Mouse (Mus musculus) embryonic facial prominence, embryonic 13.5 days (tissue): ENCODE data around the gene Stk25. TPM values are rescaled to one million over a fixed set of nuclear protein-coding genes. Genes with fewer than 3 reads are reported as not detected.

Experiments used
- ATAC-seq: fragments of 200-750 bp; cut with Nextera tagmentation; 2 replicates; pipeline ENCODE4 v1.8.0; 2017; ENCODE audit warnings: low read depth; ENCODE audit not compliant: insufficient number of reproducible peaks, insufficient read depth, low FRiP score, low TSS enrichment
- H3K27ac ChIP-seq: fragments of 300-500 bp; sonication (generic); 2 replicates; pipeline ENCODE4 v1.5.1; 2015; ENCODE audit warnings: moderate library complexity, mild to moderate bottlenecking, inconsistent platforms
- H3K27me3 ChIP-seq: fragments of 300-500 bp; sonication (generic); 2 replicates; pipeline ENCODE4 v1.6.1; 2015; ENCODE audit warnings: mild to moderate bottlenecking, inconsistent platforms
- H3K36me3 ChIP-seq: fragments of 300-500 bp; sonication (generic); 2 replicates; pipeline ENCODE4 v1.6.1; 2015; ENCODE audit warnings: mild to moderate bottlenecking, inconsistent platforms
- H3K4me1 ChIP-seq: fragments of 300-500 bp; sonication (generic); 2 replicates; pipeline ENCODE4 v1.6.1; 2015; ENCODE audit warnings: inconsistent platforms
- H3K4me2 ChIP-seq: fragments of 300-500 bp; sonication (generic); 2 replicates; pipeline ENCODE4 v1.6.1; 2015; ENCODE audit warnings: moderate library complexity, mild to moderate bottlenecking, inconsistent platforms
- H3K4me3 ChIP-seq: fragments of 300-500 bp; sonication (generic); 2 replicates; pipeline ENCODE4 v1.5.1; 2015; ENCODE audit warnings: mild to moderate bottlenecking, inconsistent platforms
- H3K9ac ChIP-seq: fragments of 300-500 bp; sonication (generic); 2 replicates; pipeline ENCODE4 v1.6.1; 2015; ENCODE audit warnings: mild to moderate bottlenecking, inconsistent platforms
- H3K9me3 ChIP-seq: fragments of 300-500 bp; sonication (generic); 2 replicates; pipeline ENCODE4 v1.6.1; 2016; ENCODE audit warnings: inconsistent platforms
- WGBS: fragments of 180-500 bp; shearing (Covaris S2); methylation state at CpG from one replicate; pipeline ENCODE4 v1.1.7; 2015; ENCODE audit warnings: mixed read lengths; 5-methylcytosine and 5-hydroxymethylcytosine counted together
- polyA plus RNA-seq: library from polyadenylated mRNA; unstranded; fragments of >200 nt; fragmentation: Nextera tagmentation; extraction: Ambion mirVana; gene quantifications from 2 replicates; pipeline ENCODE4 v1.2.1, GENCODE M21; 2015

Stk25 gene
- polyA plus RNA-seq, 1 experiment from 2014 or later, result 171 TPM

DNA sequence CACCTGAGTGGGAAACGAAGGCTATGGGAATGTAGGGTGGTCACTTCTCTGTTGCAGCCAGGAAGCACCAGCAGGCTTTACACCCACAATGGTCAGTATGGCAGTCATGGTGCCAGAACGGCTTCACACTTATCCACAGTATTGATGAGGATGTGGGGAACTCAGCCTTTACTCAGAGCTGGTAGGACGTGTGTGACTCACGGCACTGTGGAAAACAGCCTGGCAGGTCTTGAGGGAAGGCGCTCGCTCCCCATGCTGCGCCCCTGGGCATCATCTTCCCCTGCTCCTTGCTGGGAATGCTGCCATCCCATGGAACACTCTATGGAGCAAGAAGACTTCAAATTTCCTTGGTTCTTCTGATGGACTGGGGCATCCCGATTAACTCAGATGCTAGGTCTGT lies 32.6 kb upstream of the Stk25 start:
- Histone ChIP-seq H3K36me3 (peaks cover 16% of the 10 kb centered on the region), H3K27ac (no peak overlapping the region), H3K9ac (no peak overlapping the region), H3K27me3 (peaks cover 3% of the 10 kb centered on the region; the same call in 1 of the 2 replicates), H3K9me3 (no peaks in the 10 kb centered on the region), H3K4me2 (no peak overlapping the region), H3K4me1 (peaks cover 8% of the 10 kb centered on the region), H3K4me3 (no peak overlapping the region)
- no peak for ATAC-seq
- WGBS, result 86% methylated on average over 8 of the region's 8 CpGs

DNA sequence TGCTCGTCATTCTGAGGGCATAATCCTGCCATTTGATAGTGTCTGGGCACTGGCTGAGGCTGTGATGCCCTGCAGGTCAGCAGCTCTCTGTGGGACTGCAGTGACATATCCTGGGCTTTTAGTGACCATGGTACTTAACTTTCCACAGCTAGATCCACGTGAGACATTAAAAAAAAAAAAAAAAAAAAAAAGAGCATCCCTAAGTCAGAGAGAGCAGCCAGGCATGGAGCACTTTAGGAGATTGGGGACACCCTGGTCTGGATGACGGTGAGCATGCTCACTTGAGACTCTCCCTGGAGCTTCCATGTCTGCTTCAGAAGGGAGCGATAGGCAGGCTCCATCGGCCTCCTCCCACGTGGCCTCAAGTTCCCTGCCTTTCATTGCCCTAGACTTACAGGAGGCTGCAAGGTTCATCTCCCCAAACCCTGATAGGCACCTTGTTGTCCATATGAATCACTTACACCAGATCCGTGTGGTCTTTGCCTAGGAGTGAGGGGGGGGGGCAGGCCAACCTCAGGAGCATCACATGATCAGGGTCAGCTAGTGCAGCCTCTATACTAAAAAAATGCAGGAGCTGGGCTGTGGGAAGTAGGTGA lies 31.5 kb upstream of the Stk25 start:
- Histone ChIP-seq H3K27me3 (peaks cover 3% of the 10 kb centered on the region; the same call in 1 of the 2 replicates), H3K9me3 (no peaks in the 10 kb centered on the region), H3K9ac (no peak overlapping the region), H3K4me1 (peaks cover 13% of the 10 kb centered on the region), H3K4me3 (no peak overlapping the region), H3K4me2 (no peak overlapping the region), H3K36me3 (peaks cover 5% of the 10 kb centered on the region), H3K27ac (no peak overlapping the region)
- ATAC-seq, result no peak
- 85% methylated on average over 7 of the region's 7 CpGs for WGBS

DNA sequence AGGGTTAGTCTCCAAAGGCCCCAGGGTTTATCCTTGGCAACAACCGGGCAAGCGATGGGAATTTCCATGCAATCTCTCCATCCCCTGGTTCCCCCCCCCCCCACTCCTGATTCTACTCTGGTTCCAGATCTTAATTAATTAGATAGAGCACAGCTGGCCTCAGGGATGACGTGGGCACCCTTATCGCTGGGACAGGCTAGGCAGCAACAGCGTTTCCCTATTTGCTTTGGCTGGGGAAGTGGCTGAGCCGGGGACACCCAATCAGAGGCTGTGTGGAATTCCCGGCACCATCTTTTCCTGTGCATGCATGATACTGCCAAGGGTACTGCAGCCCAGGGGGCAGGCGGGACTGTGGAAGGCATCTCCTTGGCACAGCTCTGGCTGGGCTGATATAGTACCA lies 29.7 kb upstream of the Stk25 start:
- ATAC-seq, result no peak
- peaks cover 3% of the 10 kb centered on the region; the same call in 1 of the 2 replicates for H3K27me3 ChIP-seq
- WGBS, result 83% methylated on average over 8 of the region's 8 CpGs

DNA sequence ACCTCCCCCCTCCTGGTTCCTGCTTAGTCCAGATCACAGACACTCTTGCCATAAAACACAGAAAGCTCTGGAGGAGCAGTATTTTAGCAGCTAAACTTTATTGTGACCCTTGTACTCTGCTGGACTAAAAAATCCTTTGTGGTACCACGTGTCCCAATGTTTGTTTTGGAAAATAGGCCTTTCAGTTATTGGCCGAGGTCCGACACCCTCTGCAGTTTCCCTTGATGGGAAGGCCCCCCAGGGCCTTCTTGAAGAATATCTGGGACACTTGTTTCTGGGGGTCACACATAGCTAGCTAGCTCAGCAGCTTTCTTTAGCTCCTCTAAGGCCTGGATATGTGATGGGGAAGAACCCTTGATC lies 28.5 kb upstream of the Stk25 start:
- Histone ChIP-seq H3K9ac (peak overlapping the region; percentile 79), H3K4me1 (peaks cover 14% of the 10 kb centered on the region), H3K4me3 (peak overlapping the region; percentile 61), H3K27me3 (peaks cover 3% of the 10 kb centered on the region; the same call in 1 of the 2 replicates), H3K27ac (peak overlapping the region; percentile 55; the same call in 1 of the 2 replicates), H3K4me2 (peak overlapping the region; percentile 96), H3K9me3 (no peaks in the 10 kb centered on the region; the same call in 1 of the 2 replicates), H3K36me3 (no peaks in the 10 kb centered on the region)
- WGBS, result 55% methylated on average over 3 of the region's 3 CpGs
- no peak for ATAC-seq

More for the DNA sequence above, 29.7 kb upstream of the Stk25 start:
- H3K4me2 ChIP-seq, result no peak overlapping the region
- no peaks in the 10 kb centered on the region for H3K36me3 ChIP-seq
- H3K9ac ChIP-seq, result no peak overlapping the region
- peaks cover 14% of the 10 kb centered on the region for H3K4me1 ChIP-seq
- no peak overlapping the region for H3K27ac ChIP-seq
- no peak overlapping the region for H3K4me3 ChIP-seq
- H3K9me3 ChIP-seq, result no peaks in the 10 kb centered on the region

DNA sequence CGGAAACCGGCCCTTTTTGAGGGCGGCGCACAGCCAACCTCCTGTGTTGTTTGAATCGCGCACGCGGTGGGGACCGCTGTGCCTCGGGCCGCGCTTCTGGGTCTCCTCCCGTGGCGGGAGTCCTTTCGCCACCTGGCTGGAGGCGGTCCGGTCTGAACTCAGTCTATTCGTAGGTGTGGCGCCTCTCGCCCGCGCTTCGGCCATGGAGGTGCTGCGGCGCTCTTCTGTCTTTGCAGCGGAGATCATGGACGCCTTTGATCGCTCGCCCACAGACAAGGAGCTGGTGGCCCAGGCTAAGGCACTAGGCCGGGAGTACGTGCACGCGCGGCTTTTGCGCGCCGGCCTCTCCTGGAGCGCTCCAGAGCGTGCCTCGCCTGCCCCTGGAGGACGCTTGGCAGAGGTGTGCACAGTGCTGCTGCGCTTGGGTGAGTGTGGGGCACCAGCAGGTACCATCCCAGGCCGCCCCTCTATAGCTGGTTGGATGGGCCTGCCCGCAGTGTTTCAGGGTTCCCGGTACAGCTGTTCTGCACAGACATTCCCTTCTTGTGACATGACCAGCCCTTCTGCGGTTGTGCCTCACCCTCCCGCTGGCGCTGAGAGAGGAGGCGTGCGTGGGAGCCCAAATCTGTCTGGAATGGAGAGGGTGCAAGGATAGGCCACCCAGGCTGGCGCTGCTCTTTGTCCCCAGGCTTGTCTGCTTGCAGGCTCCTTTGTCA lies 27.9 kb upstream of the Stk25 start:
- H3K27me3 ChIP-seq, result peaks cover 3% of the 10 kb centered on the region; the same call in 1 of the 2 replicates
- H3K9ac ChIP-seq, result peak overlapping the region; percentile 79
- 3% methylated on average over 51 of the region's 51 CpGs for WGBS
- ATAC-seq, result peak; percentile 81
- peaks cover 14% of the 10 kb centered on the region for H3K4me1 ChIP-seq
- peak overlapping the region; percentile 96 for H3K4me2 ChIP-seq
- peak overlapping the region; percentile 55; the same call in 1 of the 2 replicates for H3K27ac ChIP-seq
- no peaks in the 10 kb centered on the region; the same call in 1 of the 2 replicates for H3K9me3 ChIP-seq
- peak overlapping the region; percentile 61 for H3K4me3 ChIP-seq
- H3K36me3 ChIP-seq, result no peaks in the 10 kb centered on the region

DNA sequence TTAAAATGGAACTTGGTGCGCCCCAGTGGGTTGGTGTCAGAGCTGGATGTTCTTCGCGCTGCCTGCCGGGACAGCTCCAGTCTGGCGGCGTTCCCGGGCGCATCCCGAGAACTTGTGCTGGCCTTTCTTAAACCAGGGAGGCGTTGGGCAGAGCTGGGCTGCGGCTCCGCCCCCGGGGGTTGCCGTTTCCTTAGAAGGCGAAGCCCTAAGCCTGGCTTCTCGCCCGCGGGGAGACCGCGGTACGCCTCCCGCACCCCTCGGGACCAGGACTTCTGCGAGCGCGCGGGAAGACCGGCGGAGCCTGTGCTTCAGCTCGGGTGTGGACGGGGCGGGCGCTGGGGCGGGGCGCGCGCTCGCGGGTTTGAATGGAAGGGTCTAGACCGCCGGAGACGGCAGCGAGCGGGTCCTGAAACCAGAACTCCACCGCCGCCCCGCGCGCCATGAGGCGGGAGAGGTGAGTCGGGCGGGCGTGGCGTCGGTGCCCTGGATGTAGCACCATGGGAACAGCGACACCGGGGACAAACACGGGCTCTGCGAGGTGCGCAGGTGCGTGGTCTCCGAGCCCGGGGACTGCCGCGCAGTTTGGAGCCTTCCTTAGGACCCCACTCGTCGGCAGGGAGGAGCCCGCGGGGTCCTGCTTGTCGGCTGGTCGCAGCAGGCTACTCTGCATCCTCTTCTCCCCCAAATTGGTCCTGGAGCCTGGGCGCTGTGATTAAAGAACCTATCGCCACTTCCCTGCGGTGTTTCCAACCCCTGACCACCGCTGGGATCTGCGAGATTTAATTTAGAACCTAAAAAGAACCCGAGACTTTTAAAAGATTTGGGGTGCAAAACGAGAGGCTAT lies 27.2 kb upstream of the Stk25 start, which contains the start of gene Bok:
TSS of gene Bok (plus strand) at position 260 of the 844 bp plus-strand sequence.
- peak within 1 kb of the TSS; percentile 61 for H3K4me3 ChIP-seq
- WGBS, result under 1% methylated on average over 63 of the region's 78 CpGs
- H3K9ac ChIP-seq, result peak within 1 kb of the TSS; percentile 79
- H3K9me3 ChIP-seq, result no peaks in the 10 kb centered on the region; the same call in 1 of the 2 replicates
- H3K4me2 ChIP-seq, result peak within 1 kb of the TSS; percentile 96
- H3K36me3 ChIP-seq, result no peaks in the 10 kb centered on the region
- peaks cover 14% of the 10 kb centered on the region for H3K4me1 ChIP-seq
- peaks cover 3% of the 10 kb centered on the region; the same call in 1 of the 2 replicates for H3K27me3 ChIP-seq
- peak; percentile 33; the same call in 1 of the 2 replicates for ATAC-seq
- H3K27ac ChIP-seq, result peak within 1 kb of the TSS; percentile 55

DNA sequence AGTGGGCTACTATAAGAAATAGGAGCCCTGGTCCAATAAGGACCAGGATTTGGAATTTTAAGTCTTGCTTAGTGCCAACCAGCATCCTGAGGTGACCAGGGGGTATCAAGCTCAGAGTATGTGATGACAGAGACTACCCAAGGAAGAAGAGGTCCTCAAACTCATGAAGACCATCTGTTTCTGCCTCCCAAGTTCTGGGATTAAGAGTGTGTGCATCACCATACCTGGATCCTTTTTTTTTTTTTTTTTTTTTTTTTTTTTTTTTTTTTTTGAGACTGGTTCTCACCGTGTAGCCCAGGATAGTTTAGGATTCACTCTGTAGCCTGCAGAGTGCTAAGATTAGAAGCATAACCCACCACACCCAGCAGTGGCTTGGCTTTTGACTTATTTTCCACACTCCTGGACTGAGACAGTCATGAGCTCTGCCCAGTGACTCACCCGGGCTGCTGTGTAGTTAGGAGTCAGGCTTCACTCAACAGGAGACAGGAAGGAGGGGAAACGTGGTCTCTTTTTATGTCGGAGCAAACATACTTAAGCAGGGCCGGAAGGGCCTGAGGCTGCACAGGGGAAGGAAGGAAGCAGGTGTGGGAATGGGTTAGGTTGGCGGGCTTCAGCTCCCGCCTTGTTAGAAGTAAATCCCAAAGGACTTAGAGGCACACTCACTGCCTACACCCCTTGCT lies 21.6 kb upstream of the Stk25 start:
- Histone ChIP-seq H3K4me2 (no peak overlapping the region), H3K36me3 (no peaks in the 10 kb centered on the region), H3K9ac (no peak overlapping the region), H3K9me3 (no peaks in the 10 kb centered on the region; the same call in 1 of the 2 replicates), H3K27ac (no peak overlapping the region), H3K27me3 (no peaks in the 10 kb centered on the region), H3K4me1 (peaks cover under 1% of the 10 kb centered on the region; the same call in 1 of the 2 replicates), H3K4me3 (no peak overlapping the region)
- 52% methylated on average over 7 of the region's 7 CpGs for WGBS
- ATAC-seq, result no peak

DNA sequence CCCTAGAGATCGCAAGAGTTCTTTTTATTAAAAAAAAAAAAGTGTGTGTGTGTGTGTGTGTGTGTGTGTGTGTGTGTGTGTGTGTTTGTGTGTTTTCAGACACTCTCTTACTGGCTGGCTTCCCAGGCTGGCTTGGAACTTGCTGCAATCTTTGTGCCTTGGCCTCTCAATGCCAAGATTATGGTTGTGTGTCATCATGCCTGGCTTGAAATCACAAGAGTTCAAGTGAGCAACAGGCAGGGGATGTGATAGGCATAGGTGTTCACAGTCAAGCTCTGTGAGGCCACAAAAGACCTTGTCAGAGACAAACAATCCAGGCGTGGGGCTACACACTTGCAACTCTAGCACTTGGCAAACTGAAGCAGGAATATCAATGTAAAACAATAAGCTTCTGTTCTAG lies 19.9 kb upstream of the Stk25 start:
- 68% methylated on average over 2 of the region's 2 CpGs for WGBS
- Histone ChIP-seq H3K27me3 (no peaks in the 10 kb centered on the region), H3K4me3 (no peak overlapping the region), H3K27ac (no peak overlapping the region), H3K9me3 (no peaks in the 10 kb centered on the region; the same call in 1 of the 2 replicates), H3K9ac (no peak overlapping the region), H3K4me1 (no peaks in the 10 kb centered on the region), H3K4me2 (no peak overlapping the region), H3K36me3 (no peaks in the 10 kb centered on the region)
- ATAC-seq, result no peak

DNA sequence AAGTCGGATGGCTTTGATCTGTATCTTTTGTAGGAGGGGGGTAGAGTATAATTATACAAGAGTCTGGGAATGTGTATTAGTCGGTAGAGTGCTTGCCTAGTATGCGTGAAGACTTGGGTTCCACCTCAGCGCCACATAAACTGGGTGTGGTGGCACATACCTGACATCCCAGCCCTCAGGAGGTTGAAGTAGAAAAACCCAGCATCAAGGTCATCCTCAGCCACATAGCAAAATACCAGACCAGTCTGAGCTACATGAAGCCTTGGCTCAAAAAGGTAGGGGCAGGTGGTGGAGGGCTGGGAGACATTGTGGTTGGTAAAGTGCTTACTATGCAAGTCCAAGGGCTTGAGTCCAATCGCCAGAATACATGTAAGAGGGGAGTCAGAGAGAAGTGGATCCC lies 14.2 kb upstream of the Stk25 start:
- Histone ChIP-seq H3K36me3 (no peaks in the 10 kb centered on the region), H3K4me3 (no peak overlapping the region), H3K4me1 (peaks cover 13% of the 10 kb centered on the region), H3K4me2 (no peak overlapping the region), H3K27me3 (no peaks in the 10 kb centered on the region), H3K9ac (no peak overlapping the region), H3K27ac (no peak overlapping the region), H3K9me3 (no peaks in the 10 kb centered on the region)
- 79% methylated on average over 5 of the region's 5 CpGs for WGBS
- ATAC-seq, result no peak

DNA sequence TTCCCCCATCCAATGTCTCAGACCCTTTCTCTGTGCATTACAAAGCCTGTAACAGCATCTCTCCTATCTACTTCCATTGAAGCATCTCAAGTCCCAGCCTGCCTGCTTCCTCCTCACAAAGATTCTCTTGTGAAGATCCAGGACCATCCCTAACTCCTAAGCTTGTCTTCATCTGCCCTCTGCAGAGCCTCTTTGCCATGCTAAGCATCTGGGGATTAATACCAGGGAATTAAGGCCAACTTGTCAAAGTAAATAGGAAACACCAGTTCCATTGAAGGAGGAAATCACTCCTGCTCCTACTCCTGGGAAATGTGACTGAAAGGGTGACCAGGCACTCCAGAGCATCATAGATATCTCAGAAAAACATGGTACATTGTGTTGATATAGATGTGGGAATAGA lies 11.5 kb upstream of the Stk25 start:
- Histone ChIP-seq H3K36me3 (no peaks in the 10 kb centered on the region), H3K4me1 (peaks cover 13% of the 10 kb centered on the region), H3K27ac (no peak overlapping the region), H3K4me2 (no peak overlapping the region), H3K4me3 (no peak overlapping the region), H3K27me3 (no peaks in the 10 kb centered on the region), H3K9ac (no peak overlapping the region), H3K9me3 (no peaks in the 10 kb centered on the region)
- no peak for ATAC-seq
